Mouse (Mus musculus) cerebellum, postnatal 25 days (tissue): ENCODE measurements around the gene Gm49353.

ENCODE experiments used
- DNase-seq, 2 experiments: peaks; one replicate each; pipeline ENCODE4 v3.0.0; 2021; ENCODE audit warnings: mixed read lengths in 2 of 2

The Gm49353 gene

DNA sequence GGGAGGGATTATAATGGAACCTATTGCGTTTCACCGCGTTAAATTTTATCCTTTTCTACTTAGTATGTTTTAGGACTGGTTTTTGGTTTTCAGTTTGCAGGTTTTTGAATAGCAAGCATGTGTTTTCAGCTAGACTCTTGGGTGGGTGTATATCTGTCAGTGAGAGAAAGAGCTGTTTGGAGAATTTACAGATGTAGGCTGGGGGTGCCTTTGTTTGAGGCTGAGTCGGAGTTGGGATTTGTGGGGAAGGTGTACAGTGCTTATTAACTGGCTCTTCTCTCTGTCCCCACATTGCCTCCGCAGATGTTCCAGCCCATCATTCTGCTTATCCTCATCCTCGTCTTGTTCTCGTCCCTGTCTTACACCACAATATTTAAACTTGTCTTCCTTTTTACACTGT is at the start of gene Gm49353:
Gene Gm49353, plus strand, starts transcription at position 313 of the 400 bp plus-strand sequence.
- no peak for DNase-seq

- no peak for DNase-seq
Observed at GRCm38 (mm10) chr10:29155304-29155703, 43.5 kb upstream of the Gm49353 start.

DNA sequence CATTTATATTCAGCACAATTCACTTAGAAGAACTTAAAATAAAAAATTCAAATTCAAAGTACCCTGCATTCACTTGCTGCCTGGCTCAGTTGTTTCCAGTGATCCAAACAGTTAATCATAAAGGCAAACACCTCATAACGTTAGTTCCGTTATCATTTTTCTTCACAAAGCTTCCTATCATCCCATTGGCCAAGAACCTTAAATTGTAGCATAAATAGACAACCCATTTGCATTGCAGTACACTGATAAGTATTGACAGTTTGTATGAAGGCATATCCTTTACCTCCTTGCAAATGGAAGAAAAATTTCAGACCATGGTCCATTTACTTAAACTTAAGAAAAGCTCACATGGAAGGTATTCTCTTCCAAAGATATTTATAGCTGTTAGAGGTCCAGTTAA is 37.1 kb upstream of the Gm49353 start:
- DNase-seq: no peak

DNA sequence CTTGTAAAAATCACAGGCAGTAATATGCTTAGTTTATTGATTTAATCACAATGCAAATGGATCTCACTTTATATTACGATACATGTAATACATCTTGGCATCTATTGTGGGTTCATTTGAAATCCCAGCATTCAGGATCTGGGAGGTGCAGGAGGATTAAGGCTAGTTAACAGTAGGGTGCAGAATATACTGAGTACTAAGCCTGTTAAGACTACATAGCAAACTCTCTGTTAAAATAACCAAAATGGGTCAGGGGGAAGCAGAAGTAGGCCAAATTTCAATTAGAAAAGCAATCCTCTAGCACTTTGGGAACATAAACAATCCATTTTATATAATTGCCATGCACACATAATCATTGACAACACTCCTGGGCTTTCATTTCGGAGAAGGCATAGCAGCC is 25.0 kb upstream of the Gm49353 start:
- no peak for DNase-seq

DNA sequence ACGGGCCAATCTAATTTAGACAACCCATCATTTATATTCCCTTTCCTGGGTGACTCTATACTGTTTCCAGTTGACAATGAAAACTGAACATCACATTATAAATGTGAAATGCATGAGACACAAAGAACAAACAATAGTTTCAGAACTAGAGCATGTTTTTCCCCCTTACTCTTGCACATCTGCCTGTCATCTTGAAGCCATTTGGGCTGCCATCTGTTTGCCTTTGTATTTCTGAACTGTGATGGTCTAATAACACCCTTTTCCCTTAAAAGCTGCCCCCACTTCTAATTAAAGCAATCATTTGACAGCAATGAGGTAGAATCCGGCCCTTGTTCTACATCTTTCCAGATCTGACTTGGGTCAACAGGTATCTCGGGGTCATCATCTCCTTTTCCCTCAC is 23.1 kb upstream of the Gm49353 start:
- no peak for DNase-seq

DNA sequence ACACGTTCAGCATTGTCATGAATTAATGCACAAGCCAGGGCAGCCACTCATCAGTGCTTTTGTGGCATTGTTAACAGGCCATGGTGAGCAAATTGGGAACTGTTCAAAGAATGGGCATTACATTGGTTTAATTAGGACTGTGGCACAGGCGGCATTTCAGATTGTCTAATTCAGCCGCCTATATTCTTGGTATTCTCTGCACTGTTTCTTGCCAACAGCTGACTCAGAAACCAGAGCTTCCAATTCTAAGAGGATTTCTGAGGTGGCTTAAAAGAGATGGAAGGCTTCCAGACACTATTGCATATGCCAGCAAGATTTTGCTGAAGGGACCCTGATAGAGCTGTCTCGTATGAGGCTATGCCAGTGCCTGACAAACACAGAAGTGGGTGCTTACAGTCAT is 21.9 kb upstream of the Gm49353 start:
- no peak for DNase-seq

DNA sequence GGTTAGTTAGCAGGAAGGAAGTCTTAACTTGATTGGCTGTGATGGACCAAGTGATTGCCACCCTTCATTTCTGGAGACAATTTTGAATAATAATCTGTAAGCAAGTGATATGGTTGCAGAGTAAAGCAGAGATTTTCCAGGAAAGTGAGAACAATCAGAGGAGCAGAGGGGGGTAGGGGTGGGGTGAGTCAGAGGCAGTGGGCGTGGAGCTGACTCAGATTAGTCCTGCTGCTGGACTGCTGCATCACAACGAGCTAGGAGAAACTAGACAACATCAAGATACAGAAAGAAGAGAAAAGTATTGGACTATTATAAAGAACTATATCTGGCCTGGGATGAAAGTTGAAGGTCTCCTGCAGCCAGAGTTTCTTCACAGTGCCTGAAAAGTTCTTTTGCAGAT is 20.8 kb upstream of the Gm49353 start:
- peak in 1 of 2 experiments; percentile 18 for DNase-seq

DNA sequence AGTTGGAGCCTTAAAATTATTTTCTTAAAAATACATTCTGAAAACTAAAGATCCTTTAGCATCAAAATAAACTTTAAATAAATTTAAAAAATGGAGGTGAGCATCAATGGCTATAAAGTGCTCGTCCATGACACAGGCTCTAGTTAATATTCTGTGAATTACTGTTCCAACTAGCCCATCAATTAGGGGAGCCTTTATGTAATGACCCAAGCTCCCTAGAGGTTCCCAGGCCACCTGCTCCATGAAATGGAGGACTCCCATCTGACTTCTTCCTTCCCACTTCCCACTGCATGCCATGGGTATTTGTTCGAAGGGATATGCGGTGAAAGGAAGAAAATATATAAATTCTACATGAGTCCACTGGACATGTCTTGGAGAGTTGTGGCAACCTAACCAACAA is 18.5 kb upstream of the Gm49353 start:
- no peak for DNase-seq

- no peak for DNase-seq
Observed at GRCm38 (mm10) chr10:29181046-29181445, 17.7 kb upstream of the Gm49353 start.

- DNase-seq: no peak
Observed at GRCm38 (mm10) chr10:29193769-29194168, 5.0 kb upstream of the Gm49353 start.

GRCm38 (mm10) chr10:29196811-29197210 is 1.9 kb upstream of the Gm49353 start:
- peak in 1 of 2 experiments; percentile 10 for DNase-seq

GRCm38 (mm10) chr10:29199835-29200234 is 1.1 kb downstream of the Gm49353 start:
- no peak for DNase-seq

GRCm38 (mm10) chr10:29200609-29201008 is 1.9 kb downstream of the Gm49353 start:
- DNase-seq: no peak

DNA sequence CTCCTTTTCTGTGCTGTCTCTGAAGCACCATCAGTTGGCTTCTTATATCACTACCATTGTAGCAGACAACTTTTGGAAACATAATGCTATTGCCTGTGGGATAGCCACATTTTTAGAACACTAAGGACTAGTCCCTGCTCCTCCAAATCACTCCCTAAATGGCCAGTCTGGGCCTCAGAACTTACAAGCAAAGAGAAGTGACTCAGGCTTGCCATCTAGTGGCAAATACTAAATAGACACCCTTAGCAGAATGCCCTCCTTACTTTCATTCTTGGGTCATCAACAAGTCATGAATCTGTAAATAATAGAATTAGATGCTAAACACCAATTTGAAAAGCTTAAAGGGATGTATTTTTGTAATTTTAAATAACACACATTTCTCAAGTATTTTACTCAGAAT is 8.0 kb downstream of the Gm49353 start:
- peak in 1 of 2 experiments; percentile 54 for DNase-seq

- no peak for DNase-seq
Observed at GRCm38 (mm10) chr10:29208735-29209134, 10.0 kb downstream of the Gm49353 start.

GRCm38 (mm10) chr10:29211453-29211852 is 12.7 kb downstream of the Gm49353 start, which contains the start of gene 9330159F19Rik:
Gene 9330159F19Rik (plus strand): TSS chr10:29211606.
- no peak for DNase-seq

DNA sequence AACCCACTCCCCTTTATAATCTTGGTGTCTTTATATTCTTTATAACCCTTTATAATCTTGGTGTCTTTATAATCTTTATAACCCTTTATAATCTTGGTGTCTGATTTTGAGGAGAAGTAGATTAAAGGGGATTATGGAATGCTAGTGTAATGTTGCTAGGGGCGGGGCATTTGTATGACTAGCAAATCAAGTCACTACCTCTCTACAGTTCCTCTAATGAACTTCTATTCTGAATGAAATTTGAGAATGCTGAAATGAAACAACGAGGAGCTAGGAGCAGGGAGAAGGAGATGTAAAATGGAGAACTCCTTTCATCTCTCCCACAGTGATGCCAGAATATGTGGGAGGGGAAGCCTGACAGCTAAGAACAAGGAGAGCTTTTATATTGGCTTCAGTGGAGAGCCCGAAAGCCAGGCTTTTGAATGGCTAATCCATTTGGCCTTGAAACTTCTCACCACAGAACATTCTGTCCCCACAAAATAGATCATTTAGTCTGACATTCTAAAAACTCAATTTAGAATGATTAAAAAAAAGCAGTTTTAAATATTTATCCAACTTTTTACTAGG is 14.9 kb downstream of the Gm49353 start:
- no peak for DNase-seq

DNA sequence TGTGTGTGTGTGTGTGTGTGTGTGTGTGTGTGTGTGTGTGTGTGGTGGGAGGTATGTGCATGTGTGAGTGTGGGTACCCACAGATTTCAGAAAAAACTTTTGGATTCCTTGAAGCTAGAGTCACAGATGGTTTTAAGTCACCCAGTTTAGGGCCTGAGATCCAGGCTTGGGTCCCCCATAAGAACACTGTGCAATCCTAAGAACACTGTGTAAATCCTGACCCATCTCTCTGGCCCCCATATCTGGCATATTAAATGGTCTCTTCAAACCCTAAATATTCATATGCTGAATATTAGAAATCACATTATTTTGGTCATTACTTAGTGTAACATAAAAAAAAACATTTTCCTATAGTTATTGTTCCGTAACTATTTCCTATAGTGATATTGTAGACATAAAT is 18.2 kb downstream of the Gm49353 start:
- no peak for DNase-seq

GRCm38 (mm10) chr10:29217451-29217850 is 18.7 kb downstream of the Gm49353 start:
- DNase-seq: no peak

- DNase-seq: no peak
Observed at GRCm38 (mm10) chr10:29225329-29225728, 26.6 kb downstream of the Gm49353 start.

DNA sequence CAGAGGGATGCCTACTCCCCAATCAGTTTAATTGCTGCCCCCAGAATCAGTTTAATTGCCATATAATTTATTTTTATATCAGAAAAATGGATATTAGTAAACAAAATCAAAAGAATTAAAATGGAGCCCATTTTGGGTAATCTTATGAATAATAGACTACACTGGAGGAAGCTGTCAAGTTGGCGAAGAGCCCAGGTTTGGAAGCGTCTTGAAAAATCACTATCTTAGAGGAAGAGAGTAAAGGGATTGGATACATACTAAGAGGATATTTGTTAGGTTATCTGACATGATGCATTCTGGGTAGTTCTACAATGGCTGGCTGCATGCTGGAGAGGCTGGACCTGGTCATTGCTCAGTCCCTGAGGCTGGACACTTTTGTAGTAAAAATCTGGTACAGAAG is 32.5 kb downstream of the Gm49353 start:
- DNase-seq: peak in 1 of 2 experiments; percentile 38
